Mouse (Mus musculus): Measurements from ENCODE around the gene Ecm2.

Gene Ecm2

GRCm38 (mm10) chr13:49560886-49561285, 56.3 kb downstream of the Ecm2 start:
- CTCF ChIA-PET = no interaction called here
- POLR2A ChIA-PET = interaction anchor here in 2 of 4 experiments (0.5 to 0.8 kb wide), 2 partner anchors 13 to 204 kb away, joined by 3 read pairs; no protein-coding TSS in a partner anchor

DNA sequence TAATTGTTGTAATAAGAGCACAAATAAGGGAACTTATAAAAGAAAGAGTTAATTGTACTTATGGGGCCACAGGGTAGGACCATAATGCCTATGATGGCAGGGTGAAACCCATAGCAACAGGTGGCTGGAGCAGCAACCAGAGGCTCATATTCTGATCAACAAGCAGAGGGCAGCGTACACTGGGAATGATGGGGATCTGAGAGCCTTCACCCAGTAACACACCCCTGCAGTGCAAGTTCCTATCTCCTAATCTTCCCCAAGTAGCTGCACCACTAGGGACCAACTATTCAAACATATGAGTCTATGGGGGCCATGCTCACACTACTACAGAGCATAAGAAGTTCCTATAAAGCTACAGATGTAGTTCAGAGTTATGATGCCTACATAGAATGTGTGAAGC, 59.7 kb downstream of the Ecm2 start:
- CTCF ChIA-PET = no interaction called here
- POLR2A ChIA-PET = no interaction called here

DNA sequence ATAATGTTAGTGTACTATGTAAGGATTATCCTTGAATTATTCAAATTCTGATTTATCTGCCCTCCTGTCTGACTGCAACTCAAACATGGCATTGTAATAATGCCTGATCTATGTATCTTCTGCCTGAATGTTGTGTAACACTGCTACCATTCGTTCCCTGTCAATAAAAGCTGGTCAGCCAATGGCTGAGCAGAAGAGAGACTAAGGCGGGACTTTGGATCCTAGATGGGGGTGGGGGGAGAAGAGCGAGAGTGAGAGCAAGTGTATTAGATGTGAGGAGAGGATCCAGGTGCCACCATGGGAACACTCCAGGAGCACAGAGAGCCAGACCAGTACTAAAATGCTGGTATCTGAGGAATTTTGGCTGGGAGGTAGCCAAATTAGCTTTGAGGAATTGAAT, 65.8 kb downstream of the Ecm2 start:
- POLR2A ChIA-PET = interaction anchor here in 1 of 4 experiments (0.6 kb wide), 2 partner anchors 24 to 692 kb away, joined by 3 read pairs; no protein-coding TSS in a partner anchor
- CTCF ChIA-PET = no interaction called here

DNA sequence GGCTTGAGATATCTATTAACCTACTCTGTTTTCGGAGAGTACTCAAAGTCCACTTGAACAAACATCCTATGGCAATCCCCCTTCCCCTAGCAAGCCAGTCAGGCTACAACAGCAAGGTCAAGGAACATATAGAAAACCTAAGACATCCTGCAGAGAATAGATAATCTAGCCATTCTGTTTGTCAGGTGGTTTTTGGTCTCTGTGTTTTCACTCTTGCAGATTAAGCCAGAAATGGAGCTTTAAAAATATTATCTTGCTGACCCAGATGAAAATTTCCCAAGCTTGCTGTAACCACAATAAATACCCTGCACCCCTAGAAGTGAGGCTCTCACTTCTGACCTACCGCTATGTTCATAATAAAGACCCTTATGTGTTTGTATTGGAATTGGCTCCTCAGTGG, 66.8 kb downstream of the Ecm2 start:
- ChIA-PET POLR2A (no interaction called here), CTCF (interaction anchor here in 1 of 4 experiments (0.6 kb wide), 1 partner anchor 99 kb away, joined by 3 read pairs; no protein-coding TSS in a partner anchor)

DNA sequence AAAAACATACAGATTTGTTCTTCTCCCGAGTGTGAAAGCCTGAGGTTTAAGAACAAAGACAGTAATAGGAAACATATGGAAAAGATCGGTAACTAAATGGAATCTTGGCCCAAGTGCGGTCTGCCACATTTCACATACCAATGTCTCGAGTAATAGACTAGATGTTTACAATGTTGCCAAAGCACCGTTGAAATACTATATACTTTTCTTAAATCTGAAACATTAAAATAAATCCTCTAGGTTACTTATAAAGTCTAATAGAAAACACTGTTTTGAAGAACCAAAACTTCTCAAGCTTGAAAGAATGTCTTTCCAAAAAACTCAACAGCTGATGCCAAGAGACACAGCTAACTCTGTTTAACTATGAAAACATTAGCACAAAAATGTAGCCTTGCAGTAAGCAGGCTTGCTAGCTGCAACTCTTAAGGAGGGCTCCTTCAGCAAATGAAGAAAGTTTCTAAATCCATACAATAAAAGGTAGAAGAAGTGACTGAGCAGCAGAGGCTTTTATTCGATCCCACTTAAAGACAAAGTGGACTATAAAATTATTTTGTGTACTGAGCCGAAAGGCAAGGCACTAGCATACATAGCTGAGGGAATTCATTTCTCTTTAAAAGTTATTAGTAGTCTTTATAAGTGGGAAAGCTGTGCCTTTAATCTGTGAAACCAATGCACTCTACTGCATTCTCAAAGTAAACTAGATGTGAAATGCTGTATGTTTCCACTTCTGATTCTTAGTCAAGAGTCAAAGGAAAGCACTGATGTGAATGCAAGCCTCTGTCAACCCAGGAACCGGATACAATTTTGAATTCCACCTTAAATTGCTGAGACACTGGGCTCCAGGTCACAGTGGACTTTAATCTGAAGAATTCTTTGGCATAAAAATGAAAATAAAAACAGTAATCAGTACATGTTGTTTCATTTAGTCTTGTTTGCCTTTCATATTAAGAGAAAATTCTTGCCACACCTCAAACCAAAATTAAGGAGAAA, 77.2 kb downstream of the Ecm2 start, which contains the start of gene Omd:
Gene Omd (plus strand): TSS at position 922 of the 990 bp plus-strand sequence.
- ChIA-PET CTCF (no interaction called here), POLR2A (no interaction called here)

Data from embryonic stem cell, embryonic (primary cell).